Mouse (Mus musculus): ENCODE data around the gene Pole4.

- TF ChIP-seq CTCF (IDR thresholded peaks at IDR 0.05; ENCODE audit: low read depth, low read length) = no peak
- no peak for TF ChIP-seq POLR2A (IDR thresholded peaks at IDR 0.05; ENCODE audit: insufficient read depth, low read length)
- no peak for TF ChIP-seq EP300 (IDR thresholded peaks at IDR 0.05; ENCODE audit: insufficient read depth, low read depth, low read length)
Observed at GRCm38 (mm10) chr6:82744553-82744952, 39.4 kb upstream of the Pole4 start.

Data from ES-Bruce4 (cell line).